Mouse (Mus musculus) megakaryocyte, embryonic 14.5 days (primary cell): ENCODE data around the gene Sbsn.

Experiments
- FLI1 ChIP-seq: IDR thresholded peaks from 2 replicates; pipeline ENCODE4 v1.6.1; 2012; ENCODE audit warnings: low read length, inconsistent platforms, mixed read lengths
- GATA1 ChIP-seq: IDR thresholded peaks from 3 replicates; pipeline ENCODE4 v1.6.1; 2012; ENCODE audit warnings: mixed read lengths, low read length, inconsistent platforms, borderline replicate concordance

DNA sequence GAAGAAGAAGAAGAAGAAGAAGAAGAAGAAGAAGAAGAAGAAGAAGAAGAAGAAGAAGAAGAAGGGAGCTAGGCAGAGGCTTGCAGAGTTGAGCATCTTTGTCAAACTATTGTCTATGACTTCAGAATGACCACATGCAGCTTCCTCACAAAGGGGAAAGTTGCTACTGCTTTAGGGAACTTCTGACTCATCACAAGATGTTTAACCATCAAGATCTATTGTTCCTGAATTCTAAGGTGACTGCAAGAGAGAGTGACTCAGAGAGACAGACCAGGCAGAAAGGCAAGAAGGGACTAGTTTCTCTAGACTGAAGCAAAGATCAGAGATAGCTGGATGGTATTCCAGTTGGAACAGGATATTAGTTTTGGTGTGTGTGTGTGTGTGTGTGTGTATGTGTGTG is 43.6 kb downstream of the Sbsn start:
- no peak for TF ChIP-seq GATA1
- no peak for TF ChIP-seq FLI1
